Mouse (Mus musculus) embryo, embryonic 9.5 days (tissue): ENCODE data around the gene Brap.
A peak's percentile ranks its signal among the peaks of the same experiment; 100 is the strongest.
"Not testable (repeated sequence)": the region's sequence is repeated elsewhere in the genome, so short reads cannot be mapped to it uniquely, and the experiment has no call there.

Experiments
- DNase-seq: peaks from one replicate; pipeline ENCODE4 v3.0.0-alpha.2; 2017; ENCODE audit errors: extremely low spot score

Gene Brap

DNA sequence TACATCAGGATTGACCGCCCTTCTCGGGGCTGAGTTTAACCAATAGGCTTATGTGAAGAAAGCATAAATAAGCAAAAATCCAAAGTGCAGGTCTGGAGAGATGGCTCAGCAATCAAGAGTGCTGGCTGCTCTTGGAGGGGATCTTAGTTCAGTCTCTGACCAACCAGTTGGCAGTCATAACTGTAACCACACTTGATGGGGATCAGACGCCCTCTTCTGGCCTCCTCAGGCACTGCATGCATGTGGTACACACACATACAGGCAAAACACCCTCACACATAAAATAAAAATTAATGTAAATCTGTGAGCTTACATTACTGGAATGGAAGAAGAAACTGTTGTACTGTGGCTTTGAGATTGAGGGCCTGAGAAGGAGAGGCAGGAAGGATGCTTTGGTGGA, 10.0 kb downstream of the Brap start:
- DNase-seq: peak; percentile 8

DNA sequence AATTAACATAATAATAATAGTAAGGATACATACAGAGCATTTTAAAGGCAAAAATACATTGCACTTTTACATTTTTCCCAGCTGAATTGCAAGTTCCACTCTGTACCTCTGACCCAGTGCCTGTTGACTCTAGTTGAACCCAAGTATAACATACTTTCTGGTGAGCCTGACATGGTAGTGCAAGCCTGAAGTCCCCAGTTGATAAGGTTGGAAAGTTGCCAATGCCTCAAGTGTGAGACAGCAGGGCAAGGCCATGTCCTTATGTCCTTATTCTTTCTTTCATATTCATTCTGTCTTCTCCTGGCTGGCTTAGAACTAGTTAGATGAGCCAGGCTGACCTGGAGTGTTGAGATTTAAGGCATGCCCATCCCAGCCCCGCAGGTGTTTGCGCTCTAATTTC, 21.9 kb downstream of the Brap start:
- DNase-seq: no peak

DNA sequence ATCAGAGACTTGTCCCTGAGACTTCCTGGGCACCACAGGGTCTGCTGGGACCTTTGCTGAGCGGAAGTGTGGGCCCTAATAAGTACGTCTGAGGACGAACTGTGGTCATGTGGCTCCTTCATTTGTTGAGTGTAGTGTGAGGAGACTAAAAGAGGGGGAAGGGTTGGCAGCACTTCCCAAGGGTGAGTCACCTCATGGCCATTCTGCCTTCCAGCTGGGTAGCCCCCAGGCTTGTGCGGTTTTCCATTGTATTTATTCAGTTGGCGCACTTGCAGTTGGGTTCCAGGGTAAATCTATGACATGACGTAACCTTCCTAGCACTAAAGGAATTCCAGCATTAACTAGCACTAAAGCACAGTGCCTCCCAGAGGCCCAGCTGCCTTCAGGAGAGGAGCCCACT, 25.1 kb downstream of the Brap start:
- no peak for DNase-seq

DNA sequence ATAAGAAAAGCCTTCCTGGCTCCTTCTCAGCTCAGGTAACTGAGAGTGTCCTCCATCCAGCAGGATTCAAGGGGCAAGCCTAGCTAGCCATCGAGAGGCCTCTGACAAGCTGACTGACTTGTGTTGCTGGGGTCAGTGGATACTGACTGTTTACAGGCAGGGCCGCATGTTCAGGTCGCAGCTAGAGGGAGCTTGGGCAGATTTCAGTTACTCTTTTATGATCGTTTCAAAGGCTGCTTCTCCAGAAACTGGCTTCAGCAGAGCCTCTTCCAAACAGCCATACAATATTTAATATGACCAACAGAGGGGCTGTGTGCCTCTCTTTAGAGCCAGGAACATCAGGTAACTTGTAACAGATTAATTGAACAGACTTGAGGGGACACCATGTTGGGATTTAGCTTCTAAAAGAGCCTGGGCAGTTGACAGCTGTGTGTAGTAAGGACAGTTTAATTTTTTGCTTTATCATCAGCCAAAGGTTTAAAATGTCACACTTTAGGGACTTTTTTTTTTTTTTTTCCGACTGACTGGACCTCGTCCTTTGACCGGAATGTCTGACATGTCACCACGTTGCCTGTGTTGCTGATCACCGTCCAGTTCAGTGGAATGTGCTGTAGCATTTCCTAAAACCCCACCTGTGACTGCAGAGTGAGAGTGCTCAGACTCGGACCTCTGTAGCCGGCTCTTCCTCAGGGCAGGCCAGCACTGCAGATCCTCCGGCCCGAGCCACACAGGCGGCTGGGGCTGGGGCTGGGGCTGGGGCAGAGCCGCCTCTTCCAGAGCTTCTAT, 25.9 kb downstream of the Brap start:
- no peak for DNase-seq

DNA sequence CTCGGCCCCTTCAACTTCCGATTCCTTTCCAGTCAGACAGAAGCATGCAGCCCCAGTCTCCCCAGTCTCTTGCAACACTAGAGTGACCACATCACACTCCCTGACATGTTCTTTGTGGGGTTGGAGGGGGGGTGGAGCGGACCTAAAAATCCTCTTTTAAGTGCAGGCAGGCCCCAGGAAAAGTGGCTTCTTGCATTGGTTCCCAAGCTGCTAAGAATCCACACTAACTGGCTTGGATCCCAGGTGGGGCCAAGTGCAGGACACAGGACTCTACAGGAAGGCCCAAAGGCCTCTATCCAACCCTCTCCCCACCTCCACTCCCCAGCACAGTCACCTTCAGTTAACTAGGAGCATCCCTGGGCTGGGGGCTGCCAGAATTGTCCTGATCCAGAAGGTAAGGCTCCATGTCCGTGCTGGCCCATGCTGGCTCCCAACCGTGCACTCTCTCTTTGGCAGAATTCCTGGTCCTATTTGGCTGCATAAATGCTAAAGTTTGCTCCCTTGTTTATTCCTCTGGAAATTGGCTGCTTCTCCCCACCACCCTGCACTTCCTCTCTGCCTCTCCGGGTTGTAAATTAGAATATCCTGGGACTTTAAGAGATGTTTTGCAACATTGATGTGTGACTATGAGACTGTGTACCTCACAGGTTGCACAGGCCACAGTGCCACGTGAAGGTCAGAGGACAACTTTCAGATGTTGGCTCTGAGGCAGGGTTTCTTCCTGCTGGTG, 30.3 kb downstream of the Brap start:
- DNase-seq: no peak

DNA sequence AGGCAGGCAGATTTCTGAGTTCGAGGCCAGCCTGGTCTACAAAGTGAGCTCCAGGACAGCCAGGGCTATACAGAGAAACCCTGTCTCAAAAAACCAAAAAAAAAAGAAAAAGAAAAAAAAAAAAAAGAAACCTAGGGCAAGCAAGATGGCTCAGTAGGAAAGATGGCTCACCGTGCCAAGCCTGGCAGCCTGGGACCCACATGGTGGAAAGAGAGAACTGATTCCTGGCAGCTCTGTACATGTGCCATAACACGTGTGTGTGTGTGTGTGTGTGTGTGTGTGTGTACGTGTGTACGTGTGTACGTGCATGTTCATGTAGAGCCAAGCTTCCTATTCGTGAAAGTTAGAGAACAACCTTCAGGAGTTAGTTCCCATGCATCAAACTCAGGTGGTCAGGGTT, 31.1 kb downstream of the Brap start:
- DNase-seq: not testable (repeated sequence)

DNA sequence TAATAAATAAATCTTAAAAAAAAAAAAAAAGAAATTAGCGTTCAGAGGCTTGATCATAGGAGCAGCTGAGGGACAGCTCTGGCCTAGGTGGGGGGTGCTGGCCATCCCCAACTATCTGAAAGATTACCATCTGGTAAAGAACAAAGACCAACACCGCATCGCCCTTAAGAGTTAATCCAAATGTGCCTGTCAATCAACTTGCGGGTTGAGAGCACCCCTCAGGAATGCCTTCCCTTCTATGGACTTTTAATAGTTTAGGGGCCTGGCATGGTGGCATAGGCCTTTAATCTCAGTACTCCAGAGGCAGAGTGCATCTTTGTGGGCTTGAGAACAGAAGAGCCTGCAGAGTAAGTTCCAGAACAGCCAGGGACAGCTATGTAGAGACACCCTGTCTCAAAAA, 32.5 kb downstream of the Brap start:
- no peak for DNase-seq

DNA sequence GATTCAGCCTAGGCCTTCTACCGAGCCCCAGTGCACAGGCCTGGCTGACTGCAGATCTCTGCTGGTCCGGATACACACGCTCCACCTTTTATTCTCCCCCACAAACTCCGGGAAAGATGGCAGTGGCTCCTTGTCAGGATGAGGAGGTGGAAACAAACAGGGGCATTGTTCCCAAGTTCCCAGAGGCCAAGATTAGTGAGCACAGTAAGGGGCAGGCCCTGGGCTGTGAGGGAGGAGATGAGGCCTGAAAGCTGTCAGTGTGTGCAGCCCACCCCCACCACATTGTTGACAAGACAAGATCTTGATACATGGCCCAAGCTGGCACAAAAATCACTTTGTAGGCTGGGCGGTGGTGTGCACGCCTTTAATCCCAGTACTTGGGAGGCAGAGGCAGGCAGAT, 36.4 kb downstream of the Brap start:
- no peak for DNase-seq

DNA sequence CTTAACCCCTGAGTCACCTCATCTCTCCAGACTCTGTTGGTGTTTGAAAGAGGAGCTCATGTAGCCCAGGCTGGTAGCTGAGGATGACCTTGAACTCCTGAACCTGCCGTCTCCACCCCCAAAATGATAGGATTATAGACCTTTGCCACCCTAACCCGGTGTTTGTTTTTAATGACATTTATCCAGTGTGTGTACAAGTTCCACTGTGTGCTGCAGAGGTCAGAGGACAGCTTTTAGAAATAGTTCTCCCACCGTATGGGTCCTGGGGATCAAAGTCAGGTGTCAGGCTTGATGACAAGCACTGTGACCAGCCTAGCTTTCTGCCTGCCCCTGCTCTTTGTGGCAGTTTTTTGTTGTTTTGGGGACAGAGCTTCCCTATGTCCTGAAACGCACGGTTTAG, 39.5 kb downstream of the Brap start:
- DNase-seq: no peak

DNA sequence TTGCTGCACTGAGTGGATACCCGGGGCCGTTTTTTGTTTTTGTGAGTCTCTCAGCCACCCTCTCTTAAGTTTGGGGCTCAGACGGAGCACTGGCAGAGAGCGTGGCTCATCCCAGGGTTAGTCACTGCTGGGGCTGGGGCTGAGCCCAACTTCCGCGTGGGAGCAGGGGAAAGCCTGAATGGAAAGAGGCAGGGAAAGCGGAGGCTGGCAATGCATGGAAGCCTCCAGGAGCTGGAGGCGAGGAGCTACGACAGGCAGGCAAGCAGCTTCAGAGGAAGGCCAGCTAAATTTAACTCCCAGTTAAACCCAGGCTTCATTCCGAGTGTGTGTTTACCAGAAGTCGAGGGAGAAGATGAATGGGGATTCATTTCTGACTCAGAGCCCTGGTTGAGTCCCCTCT, 40.1 kb downstream of the Brap start:
- no peak for DNase-seq

DNA sequence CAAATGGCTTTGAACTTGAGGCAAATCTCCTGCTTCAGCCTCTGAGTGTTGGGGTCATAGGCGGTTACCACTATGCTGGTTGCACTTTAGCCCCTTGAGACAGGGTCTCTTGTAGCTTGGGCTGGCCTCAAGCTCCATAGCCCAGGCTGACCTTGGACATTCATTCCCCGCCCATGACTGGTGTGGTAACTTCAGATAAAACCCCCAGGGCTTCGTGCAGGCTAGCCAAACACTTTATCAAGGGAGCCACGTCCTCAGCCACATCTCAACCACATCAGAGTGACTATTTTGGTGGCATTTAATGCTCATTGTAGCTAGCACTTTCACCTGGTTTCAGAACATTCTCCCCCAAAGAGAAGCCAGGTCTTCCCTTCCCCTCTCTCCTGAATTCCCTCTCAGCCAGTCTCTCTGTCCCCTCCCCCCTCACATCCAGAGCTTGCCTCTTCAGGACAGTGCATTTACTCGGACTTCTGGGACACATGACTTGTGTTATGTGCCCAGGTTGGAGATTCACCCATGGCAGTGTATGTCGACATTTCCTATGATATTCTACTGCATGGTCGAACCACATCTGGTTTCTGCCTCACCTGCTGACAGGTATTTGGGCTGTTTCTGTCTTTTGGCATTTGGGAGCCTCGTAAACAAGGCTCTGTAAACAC, 40.9 kb downstream of the Brap start:
- no peak for DNase-seq

DNA sequence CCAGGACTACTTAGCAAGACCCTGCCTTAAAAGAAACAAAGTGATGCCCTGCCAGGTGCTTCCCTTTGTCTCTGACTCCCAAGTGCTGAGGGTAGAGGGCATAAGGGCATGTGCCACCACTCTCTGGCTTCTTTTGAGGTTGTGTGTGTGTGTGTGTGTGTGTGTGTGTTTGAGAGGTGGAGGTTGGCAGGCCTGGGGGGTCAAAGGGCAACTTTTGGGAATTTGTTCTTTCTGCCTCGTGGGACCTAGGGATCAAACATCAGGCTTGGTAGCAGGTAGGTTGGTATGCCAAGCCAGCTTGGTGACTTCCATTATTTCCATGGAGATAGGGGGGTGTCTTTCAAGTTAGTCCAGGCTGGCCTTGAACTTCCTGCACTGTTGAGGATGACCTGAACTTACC, 43.0 kb downstream of the Brap start:
- no peak for DNase-seq

DNA sequence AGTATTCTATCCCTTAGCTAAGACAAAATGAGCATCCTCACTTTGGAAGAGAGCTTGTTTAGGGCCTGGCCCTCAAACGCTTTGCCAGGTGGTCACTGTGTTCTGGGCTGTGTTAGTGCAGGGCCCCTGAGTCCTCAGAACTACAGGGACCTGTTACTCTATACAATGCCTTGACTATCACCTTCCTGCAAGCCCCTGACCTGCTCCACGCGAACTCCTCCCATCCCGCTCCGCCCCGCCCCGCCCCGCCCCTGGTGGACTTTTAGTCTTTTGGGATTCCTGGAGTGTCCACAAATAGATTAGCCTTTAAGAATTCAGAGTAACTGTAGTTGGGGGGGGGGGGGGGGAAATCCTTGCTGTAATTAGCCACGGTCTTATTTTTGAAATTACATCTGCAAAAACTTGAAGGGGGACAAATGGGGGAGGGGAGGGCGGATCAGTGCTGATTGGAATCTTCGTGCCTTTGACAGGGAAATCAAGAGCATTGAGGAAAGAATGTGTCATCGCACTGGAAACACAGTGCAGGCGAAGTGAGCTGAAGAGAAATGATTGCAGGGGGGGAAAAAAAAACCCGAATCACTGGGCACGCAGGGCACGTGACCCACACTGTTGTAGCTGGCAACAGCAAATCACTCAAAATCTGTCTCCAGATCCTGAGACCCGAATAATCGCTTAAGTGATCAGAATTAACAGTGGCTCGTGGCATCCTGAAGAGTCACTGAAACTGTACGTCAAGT, 44.3 kb downstream of the Brap start:
- peak; percentile 41 for DNase-seq

DNA sequence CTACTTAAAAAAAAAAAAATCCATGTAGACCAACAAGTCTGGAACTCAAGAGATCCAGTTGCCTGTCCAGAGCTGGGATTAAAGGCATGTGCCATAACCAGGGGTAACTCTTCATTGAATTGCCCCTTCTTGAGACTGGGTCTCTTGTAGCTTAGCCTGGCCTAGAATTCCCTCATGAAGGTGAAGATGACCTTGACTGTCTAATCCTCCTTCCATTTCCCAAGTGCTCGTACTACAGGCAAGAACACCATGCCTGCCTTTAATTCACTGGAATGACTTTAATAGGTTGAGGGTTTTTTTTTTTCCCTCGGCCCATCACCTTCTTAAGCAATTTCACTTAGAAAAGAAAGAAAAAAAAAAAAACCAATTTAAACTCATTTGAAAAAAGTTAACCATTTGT, 50.0 kb downstream of the Brap start:
- DNase-seq: no peak

DNA sequence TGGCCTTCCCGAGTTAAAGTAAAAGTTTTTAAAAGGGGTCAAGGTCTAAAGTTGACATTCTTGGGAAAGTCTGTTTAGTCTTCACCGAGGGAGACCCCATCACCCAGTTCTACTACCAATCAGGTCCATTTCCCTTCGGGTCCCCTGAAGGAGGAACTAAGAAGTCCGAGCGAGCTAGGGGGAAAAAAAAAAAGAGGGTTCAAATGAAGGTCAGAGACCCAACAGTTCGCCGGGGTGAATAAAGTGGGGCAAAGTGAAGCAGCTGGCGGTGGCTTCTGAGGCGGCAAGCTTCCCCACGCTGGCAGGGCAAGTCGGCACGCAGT, 50.4 kb downstream of the Brap start:
- DNase-seq: no peak

DNA sequence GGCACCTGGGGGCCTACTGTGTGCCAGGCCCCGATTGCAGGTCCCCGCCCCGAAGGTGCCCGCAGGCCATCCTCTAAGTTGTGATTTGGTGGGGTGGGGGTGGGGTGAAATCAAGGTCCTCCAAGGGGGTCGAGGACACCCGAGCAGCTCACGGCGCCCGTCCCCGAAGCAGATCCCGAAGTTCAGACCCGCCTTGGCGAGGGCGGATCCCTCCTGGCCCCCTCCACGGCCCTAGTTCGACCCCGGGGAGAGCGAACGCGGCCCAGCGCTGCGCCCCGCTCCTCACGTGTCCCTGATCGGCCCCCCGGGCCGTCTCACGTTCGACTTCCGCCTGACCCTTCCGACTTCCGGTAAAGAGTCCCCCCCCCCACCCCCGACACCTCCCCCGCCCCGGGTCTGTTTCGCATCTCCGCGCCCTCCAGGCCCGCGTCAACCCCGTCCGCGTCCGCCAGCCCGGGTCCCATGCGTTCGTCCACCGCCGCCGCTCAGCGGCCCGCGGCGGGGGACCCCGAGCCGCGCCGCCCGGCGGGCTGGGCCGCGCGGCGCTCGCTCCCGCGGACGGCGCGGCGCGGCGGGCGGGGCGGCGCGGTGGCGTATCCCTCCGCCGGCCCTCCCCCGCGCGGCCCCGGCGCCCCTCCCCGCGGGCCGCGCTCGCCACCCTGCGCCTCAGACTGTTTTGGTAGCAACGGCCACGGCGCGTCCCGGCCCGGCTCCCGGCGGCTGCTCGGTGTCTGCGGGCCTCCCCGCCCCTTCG, 51.0 kb downstream of the Brap start, which contains the start of gene Atxn2:
Gene Atxn2, plus strand, starts transcription at position 164 of the 754 bp plus-strand sequence.
- peak; percentile 90 for DNase-seq

DNA sequence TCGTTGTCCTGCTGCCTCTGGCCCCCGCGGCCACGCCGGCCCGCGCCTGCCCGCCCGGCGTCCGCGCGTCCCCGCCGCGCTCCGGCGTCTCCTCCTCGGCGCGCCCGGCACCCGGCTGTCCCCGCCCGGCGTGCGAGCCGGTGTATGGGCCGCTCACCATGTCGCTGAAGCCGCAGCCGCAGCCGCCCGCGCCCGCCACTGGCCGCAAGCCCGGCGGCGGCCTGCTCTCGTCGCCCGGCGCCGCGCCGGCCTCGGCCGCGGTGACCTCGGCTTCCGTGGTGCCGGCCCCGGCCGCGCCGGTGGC, 51.5 kb downstream of the Brap start:
- no peak for DNase-seq

DNA sequence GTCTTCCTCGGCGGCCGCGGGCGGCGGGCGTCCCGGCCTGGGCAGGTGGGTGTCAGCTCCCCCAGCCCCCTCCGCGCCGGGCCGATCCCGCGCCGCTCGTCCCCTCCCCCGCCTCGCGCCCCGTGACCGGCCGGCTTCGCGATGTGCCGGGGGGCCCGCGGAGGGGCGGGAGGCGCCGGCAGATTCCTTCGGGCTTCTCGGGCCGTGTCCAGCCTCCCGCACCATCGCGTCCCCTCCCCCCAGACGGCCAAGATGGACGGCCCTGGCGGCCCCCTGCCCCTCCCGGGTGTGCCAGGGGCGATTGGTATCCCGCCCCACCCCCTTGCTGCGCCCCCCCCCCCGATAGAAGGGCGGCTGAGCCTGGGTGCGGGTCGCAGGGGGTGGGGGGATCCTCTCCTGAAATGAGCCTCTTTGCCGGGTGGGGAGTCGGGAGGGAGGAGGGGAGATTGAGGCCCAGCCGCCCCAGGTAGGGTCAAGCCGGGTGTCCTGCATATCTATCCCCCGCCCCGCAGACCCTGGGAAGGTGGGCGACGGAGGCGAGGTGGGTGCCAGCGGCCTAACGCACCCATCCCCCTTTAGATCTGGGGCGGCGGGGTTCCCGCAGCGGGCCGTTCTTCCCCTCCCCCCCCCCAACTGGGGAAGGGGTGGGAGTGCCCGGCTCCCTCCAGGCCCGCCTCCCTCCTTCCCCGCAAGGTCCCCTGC, 52.0 kb downstream of the Brap start:
- peak; percentile 75 for DNase-seq

DNA sequence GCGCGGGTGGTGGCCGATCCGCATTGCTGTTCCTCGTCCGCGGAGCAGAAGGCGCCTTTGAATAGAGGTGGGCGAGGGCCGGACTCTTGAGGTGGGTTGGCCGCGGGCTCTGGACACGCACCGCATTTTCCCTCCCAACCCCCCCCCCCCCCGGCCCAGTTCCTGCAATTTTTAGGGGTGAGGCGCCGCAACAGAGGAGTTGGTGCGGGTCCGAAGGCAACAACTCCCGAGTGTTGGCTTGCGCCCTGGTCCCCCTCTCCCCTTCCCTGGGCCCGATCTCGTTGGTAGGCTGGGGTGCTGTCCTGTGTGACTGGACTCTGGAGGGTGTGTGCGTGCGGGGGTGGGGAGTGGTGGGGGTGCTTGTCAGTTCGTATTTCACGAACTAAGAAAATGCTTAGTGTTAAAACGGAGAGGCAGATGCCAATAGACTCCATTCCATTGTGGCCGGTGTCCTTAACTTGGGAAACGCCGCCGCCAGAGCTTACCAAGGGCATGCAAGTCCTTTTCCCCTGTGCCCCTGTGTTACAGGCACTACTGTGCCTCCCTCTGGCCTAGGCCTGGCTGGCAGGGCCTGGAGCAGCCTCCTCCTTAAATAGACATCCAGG, 52.7 kb downstream of the Brap start:
- DNase-seq: peak; percentile 71

DNA sequence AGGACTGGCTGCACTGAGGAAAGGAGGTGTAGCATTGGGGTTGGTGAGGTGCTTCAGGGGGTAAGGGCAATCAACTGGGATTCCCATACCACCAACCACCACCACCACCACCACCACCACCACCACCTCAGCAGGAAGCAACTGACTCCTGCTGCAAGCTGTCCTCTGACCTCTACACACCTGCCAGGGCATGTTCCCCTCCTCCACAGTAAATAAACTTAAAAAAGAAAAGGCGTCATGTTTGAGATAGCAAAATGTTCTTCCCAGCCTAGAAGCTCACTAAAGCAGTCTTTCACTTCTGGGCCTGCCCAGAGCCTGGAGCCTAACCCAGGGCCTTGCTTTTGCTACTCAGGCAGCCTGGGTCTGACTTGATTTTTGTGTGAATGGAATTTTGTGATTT, 54.0 kb downstream of the Brap start:
- DNase-seq: no peak

DNA sequence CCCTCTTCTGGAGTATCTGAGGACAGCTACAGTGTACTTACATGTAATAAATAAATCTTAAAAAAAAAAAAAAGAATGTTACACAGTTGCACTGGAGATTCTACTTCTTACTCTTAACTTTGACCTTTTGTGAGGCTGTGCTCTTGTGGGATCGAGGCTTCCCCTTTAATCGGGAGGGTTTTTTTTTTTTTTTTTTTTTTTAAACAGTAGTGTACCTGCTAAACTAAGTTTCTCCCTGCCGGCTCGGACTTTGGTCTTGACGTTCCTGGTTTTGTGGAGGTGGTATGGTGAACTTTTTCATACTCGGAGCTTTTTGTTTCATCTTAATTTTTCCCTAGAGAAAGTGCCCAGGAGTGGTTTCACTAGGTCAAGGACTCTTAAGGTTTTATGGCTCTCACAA, 54.6 kb downstream of the Brap start:
- no peak for DNase-seq
